ENCODE assay signal across 8 mouse cellular contexts in genomic region chr2:152742435-152742834, GRCm38 (mm10). TPM values are rescaled to one million over a fixed set of nuclear protein-coding genes. Genes with fewer than 3 reads are reported as not detected.
A peak's percentile ranks its signal among the peaks of the same experiment; 100 is the strongest.
DNase-seq lines count a peak whose midpoint lies in the region; ATAC-seq lines count a peak whose summit lies in the region.

No protein-coding gene starts in this region.

- peak overlapping the region; percentile 83 for H3K27ac ChIP-seq in embryonic facial prominence, embryonic 14.5 days (replicated peaks; ENCODE audit: low read depth, low read length)
- peak overlapping the region; percentile 83 for H3K27ac ChIP-seq in limb, embryonic 10.5 days

- H3K4me2 ChIP-seq in embryonic facial prominence, embryonic 14.5 days (ENCODE audit: low read depth, low read length), result peak overlapping the region; percentile 27

- no peak overlapping the region for H3K9ac ChIP-seq in embryonic facial prominence, embryonic 14.5 days (ENCODE audit: low read depth, low read length)

- DNase-seq in cerebellum, postnatal 25 days, result peak; percentile 56 to 72
- no peak for DNase-seq in cerebellum, adult 9-11 months
- peak; percentile 86 for DNase-seq in MN1 (ENCODE audit: low spot score)
- DNase-seq in embryonic facial prominence, embryonic 14.5 days (ENCODE audit: low spot score), result peak; percentile 73
- DNase-seq in heart, postnatal 36 days, result peak; percentile 73 to 80
- peak; percentile 86 for DNase-seq in limb, embryonic 10.5 days (ENCODE audit: low spot score)
- peak; percentile 80 for DNase-seq in mesoderm, embryonic 11.5 days (ENCODE audit: low read depth, low spot score)
- DNase-seq in thymus, postnatal 10 days (ENCODE audit: low spot score in 2 of 2), result peak; percentile 51 to 75

- H3K4me3 ChIP-seq in embryonic facial prominence, embryonic 14.5 days (ENCODE audit: low read depth, low read length), result no peak overlapping the region
- H3K4me3 ChIP-seq in limb, embryonic 10.5 days, result no peak overlapping the region

- H3K4me1 ChIP-seq in embryonic facial prominence, embryonic 14.5 days (ENCODE audit: control insufficient read depth, insufficient read depth, low read length), result peaks cover 34% of the 10 kb centered on the region
- H3K4me1 ChIP-seq in limb, embryonic 10.5 days, result peaks cover 54% of the 10 kb centered on the region

- WGBS in embryonic facial prominence, embryonic 14.5 days, result 23% methylated on average over 10 of the region's 10 CpGs
- 31% methylated on average over 10 of the region's 10 CpGs for WGBS in limb, embryonic 10.5 days

- no peak; the same call in 1 of the 2 replicates for ATAC-seq in embryonic facial prominence, embryonic 14.5 days (ENCODE audit: low read depth)

- intact Hi-C loops in heart, postnatal 36 days (cut with DNase I), result loop anchor here (1.0 to 10.0 kb wide), 4 partner anchors 24 to 128 kb away; no protein-coding TSS in a partner anchor

- peaks cover 5% of the 10 kb centered on the region; the same call in 1 of the 2 replicates for H3K36me3 ChIP-seq in embryonic facial prominence, embryonic 14.5 days (ENCODE audit: control insufficient read depth, insufficient read depth, low read length)
- peaks cover 6% of the 10 kb centered on the region; the same call in 1 of the 2 replicates for H3K36me3 ChIP-seq in limb, embryonic 10.5 days

- H3K27me3 ChIP-seq in embryonic facial prominence, embryonic 14.5 days (replicated peaks; ENCODE audit: control insufficient read depth, insufficient read depth, low read length), result no peaks in the 10 kb centered on the region
- no peaks in the 10 kb centered on the region for H3K27me3 ChIP-seq in limb, embryonic 10.5 days (ENCODE audit: low read depth, poor library complexity, severe bottlenecking)

- H3K9me3 ChIP-seq in embryonic facial prominence, embryonic 14.5 days (ENCODE audit: control insufficient read depth, low read length), result no peaks in the 10 kb centered on the region
- H3K9me3 ChIP-seq in limb, embryonic 10.5 days (replicated peaks), result no peaks in the 10 kb centered on the region

RNA-seq across cellular contexts. Expression of gene Id1, which starts 6.4 kb away (rescaled TPM):
- 128 and 138 TPM in 2 replicates for polyA plus RNA-seq in embryonic facial prominence, embryonic 14.5 days (2014; fragmentation: Nextera tagmentation; extraction: Ambion mirVana)
- total RNA-seq in heart, postnatal 36 days (2021), result 10 to 100 TPM; 50.9 to 53.7 TPM
- polyA plus RNA-seq in limb, embryonic 10.5 days (2016; fragmentation: Nextera tagmentation; extraction: Ambion mirVana), result 132 and 178 TPM in 2 replicates

RNA-seq across cellular contexts. Expression of gene Cox4i2, which starts 11.5 kb away (rescaled TPM):
- 19.1 and 27.0 TPM in 2 replicates for polyA plus RNA-seq in embryonic facial prominence, embryonic 14.5 days (2014; fragmentation: Nextera tagmentation; extraction: Ambion mirVana)
- 10 to 100 TPM; 13.1 to 16.0 TPM for total RNA-seq in heart, postnatal 36 days (2021)
- polyA plus RNA-seq in limb, embryonic 10.5 days (2016; fragmentation: Nextera tagmentation; extraction: Ambion mirVana), result 11.2 and 18.4 TPM in 2 replicates

RNA-seq across cellular contexts. Expression of gene Mcts2, which starts 55.6 kb away (rescaled TPM):
- polyA plus RNA-seq in embryonic facial prominence, embryonic 14.5 days (2014; fragmentation: Nextera tagmentation; extraction: Ambion mirVana), result 26.7 and 30.2 TPM in 2 replicates
- 10 to 100 TPM; 16.2 to 16.5 TPM for total RNA-seq in heart, postnatal 36 days (2021)
- 38.0 and 43.9 TPM in 2 replicates for polyA plus RNA-seq in limb, embryonic 10.5 days (2016; fragmentation: Nextera tagmentation; extraction: Ambion mirVana)
